Mouse (Mus musculus): ENCODE results near the gene Esyt1.

Gene Esyt1

DNA sequence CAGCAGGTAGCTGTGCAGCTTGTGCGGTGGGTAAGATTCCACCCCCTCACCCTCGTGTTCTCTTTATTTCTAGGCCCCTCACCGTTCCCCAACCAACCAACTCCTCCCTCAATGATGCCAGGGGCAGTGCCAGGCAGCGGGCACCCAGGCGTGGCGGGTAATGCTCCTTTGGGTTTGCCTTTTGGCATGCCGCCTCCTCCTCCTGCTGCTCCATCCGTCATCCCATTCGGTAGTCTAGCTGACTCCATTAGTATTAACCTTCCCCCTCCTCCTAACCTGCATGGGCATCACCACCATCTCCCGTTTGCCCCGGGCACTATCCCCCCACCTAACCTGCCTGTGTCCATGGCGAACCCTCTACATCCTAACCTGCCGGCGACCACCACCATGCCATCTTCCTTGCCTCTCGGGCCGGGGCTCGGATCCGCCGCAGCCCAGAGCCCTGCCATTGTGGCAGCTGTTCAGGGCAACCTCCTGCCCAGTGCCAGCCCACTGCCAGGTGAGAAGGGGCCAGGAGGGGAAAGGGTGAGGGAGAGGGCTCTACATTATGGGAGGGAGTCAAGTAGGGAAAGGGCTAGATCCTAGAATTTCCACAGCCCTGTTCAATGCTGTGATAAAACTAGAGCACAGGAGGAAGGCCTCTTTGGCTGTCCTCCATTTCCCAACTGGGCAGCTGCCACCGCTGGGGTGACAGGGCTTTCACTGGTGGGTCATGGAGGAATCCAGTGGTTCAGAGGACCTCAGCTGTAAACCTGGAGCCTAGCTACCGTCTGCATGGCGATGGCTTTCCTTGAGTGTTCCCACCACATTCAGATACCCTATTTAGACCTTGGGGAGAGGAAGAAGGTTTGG is 37.6 kb downstream of the Esyt1 start:
- no peak for DNase-seq (ENCODE audit: low read depth, low spot score)

DNA sequence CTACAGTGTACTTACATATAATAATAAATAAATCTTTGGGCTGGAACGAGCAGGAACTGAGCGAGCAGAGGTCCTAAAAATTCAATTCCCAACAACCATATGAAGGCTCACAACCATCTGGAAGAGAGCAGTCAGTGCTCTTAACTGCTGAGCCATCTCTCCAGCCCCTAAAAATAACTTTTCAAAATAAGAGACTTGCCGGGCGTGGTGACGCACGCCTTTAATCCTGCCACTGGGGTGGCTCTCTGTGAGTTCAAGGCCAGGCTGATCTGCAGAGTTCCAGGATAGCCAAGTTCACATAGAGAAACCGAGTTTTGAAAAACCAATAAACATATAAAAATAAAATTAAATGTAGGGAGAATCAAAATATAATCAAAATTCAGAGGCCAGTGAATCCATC is 39.3 kb downstream of the Esyt1 start:
- DNase-seq (ENCODE audit: low read depth, low spot score) = no peak

DNA sequence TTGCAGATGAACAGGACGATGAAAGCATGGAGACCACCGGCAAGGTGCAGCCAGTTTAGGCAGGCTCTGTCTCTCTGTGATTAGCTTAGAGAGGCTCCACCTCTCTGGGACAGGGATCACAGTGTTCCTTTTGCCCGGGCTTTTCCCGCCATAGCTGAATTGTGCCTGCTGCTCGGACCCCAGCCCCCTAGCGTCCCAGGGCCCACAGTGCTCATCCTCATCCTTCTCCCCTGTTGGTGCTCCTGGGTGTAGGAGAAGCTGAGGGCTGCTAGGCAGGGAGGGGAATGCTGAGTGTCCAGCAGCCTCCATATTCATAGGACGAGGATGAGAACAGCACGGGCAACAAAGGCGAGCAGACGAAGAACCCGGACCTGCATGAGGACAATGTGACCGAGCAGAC is 51.3 kb downstream of the Esyt1 start:
- no peak for DNase-seq (ENCODE audit: low read depth, low spot score)

DNA sequence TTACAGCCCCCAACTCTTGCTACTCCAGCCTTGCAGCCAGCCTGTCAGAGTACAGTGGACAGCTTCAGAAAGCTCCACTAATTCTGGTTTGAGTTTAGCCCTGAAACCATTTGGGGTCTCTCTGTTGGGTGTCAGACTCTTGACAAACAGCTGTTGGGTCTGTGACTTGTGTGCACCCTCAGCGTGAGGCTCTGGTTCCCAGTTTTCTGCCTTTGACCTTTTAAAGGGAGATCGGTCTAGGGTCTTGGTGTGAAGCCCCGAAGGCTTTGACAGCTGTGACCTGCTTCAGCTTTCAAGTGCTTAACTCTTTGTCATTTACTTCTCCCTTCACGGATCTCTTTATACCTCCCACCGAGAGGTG is 65.4 kb downstream of the Esyt1 start:
- no peak for DNase-seq (ENCODE audit: low read depth, low spot score)

Measured in embryo, embryonic 11.5 days (tissue).